Mouse (Mus musculus) thymus, adult 2 months (tissue): ENCODE data around the gene Ticam1.
A peak's percentile ranks its signal among the peaks of the same experiment; 100 is the strongest.

Source experiments
- CTCF ChIP-seq: fragments of 200-500 bp; IDR thresholded peaks from 2 replicates; pipeline ENCODE4 v1.5.1; 2012; ENCODE audit warnings: mild to moderate bottlenecking, control low read depth, low read length, moderate library complexity, borderline replicate concordance; ENCODE audit not compliant: control insufficient read depth, poor library complexity, insufficient read depth; ENCODE audit errors: extremely low read depth
- POLR2A ChIP-seq: fragments of 200-500 bp; IDR thresholded peaks from 2 replicates; pipeline ENCODE4 v1.6.1; 2012; ENCODE audit warnings: mild to moderate bottlenecking, low read length, control low read depth, moderate library complexity; ENCODE audit not compliant: control insufficient read depth, poor library complexity, insufficient read depth; ENCODE audit errors: extremely low read depth

- TF ChIP-seq CTCF (0 out of 2 replicates have a peak, but pooled peaks have one; percentile 38), POLR2A (no peak)
These were observed 17.7 kb upstream of the Ticam1 start for GRCm38 (mm10) chr17:56294241-56294640.
